Comparison of ENCODE assay signal across 8 mouse cellular contexts in the genomic region with DNA sequence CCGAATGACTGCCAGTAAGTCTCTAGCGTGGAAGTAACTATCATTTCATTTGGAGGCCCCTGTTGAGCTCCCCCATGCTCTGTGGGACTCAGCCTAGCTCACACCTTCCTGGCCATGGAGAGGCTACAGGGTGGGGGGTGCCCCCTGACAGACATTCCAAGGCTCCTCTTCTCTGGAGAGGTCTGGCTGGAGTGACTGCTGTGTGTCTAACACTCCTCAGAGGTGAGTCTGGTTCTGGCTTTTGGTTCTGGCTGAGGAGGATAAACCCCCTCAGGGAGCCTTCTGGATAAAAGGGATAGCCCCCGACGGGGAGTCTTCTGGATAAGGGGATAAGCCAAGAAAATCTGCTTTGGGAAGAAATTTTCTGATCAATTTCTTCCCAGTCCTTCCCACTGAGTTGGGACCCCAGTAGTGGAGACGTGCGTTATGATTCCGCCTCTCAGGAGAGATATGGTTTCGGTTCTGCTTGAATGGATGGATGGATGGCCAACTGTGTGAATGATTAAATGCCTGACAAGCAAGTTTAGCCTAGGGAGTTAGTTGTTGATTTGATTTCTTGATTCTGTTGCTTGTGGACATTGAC. TPM values are rescaled to one million over a fixed set of nuclear protein-coding genes. Genes with fewer than 3 reads are reported as not detected.
A peak's percentile ranks its signal among the peaks of the same experiment; 100 is the strongest.
DNase-seq lines count a peak whose midpoint lies in the region; ATAC-seq and TF ChIP-seq lines count a peak whose summit lies in the region.

No protein-coding gene starts in this region.

- peak overlapping the region; percentile 72; the same call in 1 of the 2 replicates for H3K4me2 ChIP-seq in lung, embryonic 14.5 days
- H3K4me2 ChIP-seq in forebrain, embryonic 13.5 days, result peak overlapping the region; percentile 70
- peak overlapping the region; percentile 65 for H3K4me2 ChIP-seq in limb, embryonic 13.5 days (replicated peaks)
- H3K4me2 ChIP-seq in neural tube, embryonic 14.5 days (ENCODE audit: low read depth, low read length), result peak overlapping the region; percentile 78; the same call in 1 of the 2 replicates

- 31% methylated on average over 8 of the region's 8 CpGs for WGBS in lung, embryonic 14.5 days
- WGBS in forebrain, embryonic 13.5 days, result 32% methylated on average over 8 of the region's 8 CpGs
- WGBS in limb, embryonic 13.5 days, result 31% methylated on average over 8 of the region's 8 CpGs
- 24% methylated on average over 8 of the region's 8 CpGs for WGBS in neural tube, embryonic 14.5 days

- peak overlapping the region; percentile 48 for H3K4me3 ChIP-seq in lung, embryonic 14.5 days (ENCODE audit: low read depth, low read length)
- H3K4me3 ChIP-seq in forebrain, embryonic 13.5 days, result peak overlapping the region; percentile 50
- H3K4me3 ChIP-seq in limb, embryonic 13.5 days, result peak overlapping the region; percentile 55; the same call in 1 of the 2 replicates
- peak overlapping the region; percentile 50 for H3K4me3 ChIP-seq in neural tube, embryonic 14.5 days (ENCODE audit: low read depth, low read length)

- no peak overlapping the region for H3K27ac ChIP-seq in lung, embryonic 14.5 days (ENCODE audit: low read depth)
- no peak overlapping the region for H3K27ac ChIP-seq in forebrain, embryonic 13.5 days
- H3K27ac ChIP-seq in limb, embryonic 13.5 days, result no peak overlapping the region
- no peak overlapping the region for H3K27ac ChIP-seq in neural tube, embryonic 14.5 days (ENCODE audit: low read depth, low read length)

- no peaks in the 10 kb centered on the region for H3K4me1 ChIP-seq in lung, embryonic 14.5 days (ENCODE audit: insufficient read depth)
- H3K4me1 ChIP-seq in forebrain, embryonic 13.5 days, result no peaks in the 10 kb centered on the region; the same call in 1 of the 2 replicates
- peaks cover 6% of the 10 kb centered on the region for H3K4me1 ChIP-seq in limb, embryonic 13.5 days
- no peaks in the 10 kb centered on the region for H3K4me1 ChIP-seq in neural tube, embryonic 14.5 days (ENCODE audit: control insufficient read depth, insufficient read depth, low read length)

- DNase-seq in lung, embryonic 14.5 days, result no peak
- no peak for DNase-seq in lung, adult 18-20 months
- no peak for DNase-seq in thymus, postnatal 10 days (ENCODE audit: low spot score in 2 of 2)
- no peak for DNase-seq in embryo, embryonic 10 days (ENCODE audit: low spot score)
- DNase-seq in adrenal gland, postnatal 14 days, result no peak

- H3K9ac ChIP-seq in lung, embryonic 14.5 days, result peak overlapping the region; percentile 71; the same call in 1 of the 2 replicates
- H3K9ac ChIP-seq in forebrain, embryonic 13.5 days, result no peak overlapping the region
- H3K9ac ChIP-seq in limb, embryonic 13.5 days, result peak overlapping the region; percentile 76; the same call in 1 of the 2 replicates
- no peak overlapping the region; the same call in 1 of the 2 replicates for H3K9ac ChIP-seq in neural tube, embryonic 14.5 days (replicated peaks; ENCODE audit: low read depth, low read length)

- H3K9me3 ChIP-seq in lung, embryonic 14.5 days (ENCODE audit: low read depth, low read length), result no peaks in the 10 kb centered on the region
- H3K9me3 ChIP-seq in forebrain, embryonic 13.5 days (replicated peaks), result no peaks in the 10 kb centered on the region
- no peaks in the 10 kb centered on the region for H3K9me3 ChIP-seq in limb, embryonic 13.5 days
- H3K9me3 ChIP-seq in neural tube, embryonic 14.5 days (ENCODE audit: control insufficient read depth, low read length), result no peaks in the 10 kb centered on the region

- no peak for TF ChIP-seq CTCF in lung, embryonic 14.5 days (IDR thresholded peaks at IDR 0.05; ENCODE audit: low read depth)

- no peaks in the 10 kb centered on the region for H3K27me3 ChIP-seq in lung, embryonic 14.5 days (ENCODE audit: insufficient read depth, low read length)
- H3K27me3 ChIP-seq in forebrain, embryonic 13.5 days, result no peaks in the 10 kb centered on the region
- no peaks in the 10 kb centered on the region for H3K27me3 ChIP-seq in limb, embryonic 13.5 days
- H3K27me3 ChIP-seq in neural tube, embryonic 14.5 days (ENCODE audit: control insufficient read depth, insufficient read depth, low read length), result no peaks in the 10 kb centered on the region

- no peaks in the 10 kb centered on the region for H3K36me3 ChIP-seq in lung, embryonic 14.5 days (ENCODE audit: insufficient read depth)
- H3K36me3 ChIP-seq in forebrain, embryonic 13.5 days (ENCODE audit: poor library complexity, severe bottlenecking), result no peaks in the 10 kb centered on the region
- H3K36me3 ChIP-seq in limb, embryonic 13.5 days, result no peaks in the 10 kb centered on the region
- H3K36me3 ChIP-seq in neural tube, embryonic 14.5 days (ENCODE audit: control insufficient read depth, insufficient read depth, low read length), result no peaks in the 10 kb centered on the region

- peak; percentile 32 for ATAC-seq in lung, embryonic 14.5 days (ENCODE audit: insufficient read depth)
- peak; percentile 21; the same call in 1 of the 2 replicates for ATAC-seq in forebrain, embryonic 13.5 days
- no peak for ATAC-seq in limb, embryonic 13.5 days (ENCODE audit: low FRiP score, low read depth)
- 0 out of 2 replicates have a peak, but pooled peaks have one; percentile 34 for ATAC-seq in neural tube, embryonic 14.5 days (ENCODE audit: low read depth)

RNA-seq across cellular contexts. Expression of a gene that starts 25.1 kb away (rescaled TPM):
- polyA plus RNA-seq in lung, embryonic 14.5 days (2014; fragmentation: Nextera tagmentation; extraction: Ambion mirVana), result 81.0 and 85.2 TPM in 2 replicates
- polyA plus RNA-seq in forebrain, embryonic 13.5 days (2015; fragmentation: Nextera tagmentation; extraction: Ambion mirVana), result 66.3 and 68.5 TPM in 2 replicates
- 93.2 and 98.0 TPM in 2 replicates for polyA plus RNA-seq in limb, embryonic 13.5 days (2015; fragmentation: Nextera tagmentation; extraction: Ambion mirVana)
- 47.2 and 48.1 TPM in 2 replicates for polyA plus RNA-seq in neural tube, embryonic 14.5 days (2014; fragmentation: Nextera tagmentation; extraction: Ambion mirVana)
- 41.8 and 43.9 TPM in 2 replicates for total RNA-seq in adrenal gland, postnatal 14 days (2021)

RNA-seq across cellular contexts. Expression of a gene that starts 48.1 kb away (rescaled TPM):
- 17.8 and 17.9 TPM in 2 replicates for polyA plus RNA-seq in lung, embryonic 14.5 days (2014; fragmentation: Nextera tagmentation; extraction: Ambion mirVana)
- polyA plus RNA-seq in forebrain, embryonic 13.5 days (2015; fragmentation: Nextera tagmentation; extraction: Ambion mirVana), result 30.6 and 31.6 TPM in 2 replicates
- 21.8 and 23.8 TPM in 2 replicates for polyA plus RNA-seq in limb, embryonic 13.5 days (2015; fragmentation: Nextera tagmentation; extraction: Ambion mirVana)
- 21.2 and 23.0 TPM in 2 replicates for polyA plus RNA-seq in neural tube, embryonic 14.5 days (2014; fragmentation: Nextera tagmentation; extraction: Ambion mirVana)
- total RNA-seq in adrenal gland, postnatal 14 days (2021), result 5.6 and 6.3 TPM in 2 replicates

Comparison
In these comparisons a context has a peak if more than half of its experiments do, and no peak if none do; other contexts are left out.
1. H3K9ac ChIP-seq: peak in lung, embryonic 14.5 days (single experiment) and limb, embryonic 13.5 days (single experiment); none in forebrain, embryonic 13.5 days (single experiment) and neural tube, embryonic 14.5 days (single experiment).
2. Peak in every context shown above with its lines, with median percentiles within 50 percentile points of each other: H3K4me2 ChIP-seq and H3K4me3 ChIP-seq.